Mouse (Mus musculus) midbrain, postnatal 0 days (tissue): ENCODE measurements around the gene Prr14. TPM values are rescaled to one million over a fixed set of nuclear protein-coding genes. Genes with fewer than 3 reads are reported as not detected.
A peak's percentile ranks its signal among the peaks of the same experiment; 100 is the strongest.

Experiments
- ATAC-seq: fragments of 200-750 bp; cut with Nextera tagmentation; 2 replicates; pipeline ENCODE4 v1.8.0; 2017; ENCODE audit warnings: moderate number of reproducible peaks, mild to moderate bottlenecking, moderate TSS enrichment, moderate library complexity; ENCODE audit not compliant: low FRiP score
- DNase-seq: peaks from one replicate; pipeline ENCODE4 v3.0.0-alpha.2; 2015; ENCODE audit warnings: low spot score
- H3K27ac ChIP-seq: fragments of 300-500 bp; sonication (generic); 2 replicates; pipeline ENCODE4 v1.5.1; 2014; ENCODE audit warnings: low read depth, mild to moderate bottlenecking, low read length, mixed read lengths
- H3K27me3 ChIP-seq: fragments of 300-500 bp; sonication (generic); 2 replicates; pipeline ENCODE4 v1.6.1; 2014; ENCODE audit warnings: low read length, control low read depth, mixed read lengths; ENCODE audit not compliant: insufficient read depth
- H3K36me3 ChIP-seq: fragments of 300-500 bp; sonication (generic); 2 replicates; pipeline ENCODE4 v1.6.1; 2014; ENCODE audit warnings: low read length, control low read depth, mixed read lengths; ENCODE audit not compliant: insufficient read depth
- H3K4me1 ChIP-seq: fragments of 300-500 bp; sonication (generic); 2 replicates; pipeline ENCODE4 v1.6.1; 2014; ENCODE audit warnings: mild to moderate bottlenecking, control low read depth, antibody characterized with exemption, low read length, mixed read lengths; ENCODE audit not compliant: insufficient read depth
- H3K4me2 ChIP-seq: fragments of 300-500 bp; sonication (generic); 2 replicates; pipeline ENCODE4 v1.6.1; 2014; ENCODE audit warnings: low read depth, mild to moderate bottlenecking, low read length, mixed read lengths; ENCODE audit not compliant: poor library complexity, severe bottlenecking
- H3K4me3 ChIP-seq: fragments of 300-500 bp; sonication (generic); 2 replicates; pipeline ENCODE4 v1.5.1; 2014; ENCODE audit warnings: low read depth, mild to moderate bottlenecking, low read length, moderate library complexity
- H3K9ac ChIP-seq: fragments of 300-500 bp; sonication (generic); replicated peaks from 2 replicates; pipeline ENCODE4 v1.6.1; 2014; ENCODE audit warnings: mild to moderate bottlenecking, low read length, moderate library complexity, mixed read lengths; ENCODE audit not compliant: poor library complexity, severe bottlenecking
- H3K9me3 ChIP-seq: fragments of 300-500 bp; sonication (generic); 2 replicates; pipeline ENCODE4 v1.6.1; 2016; ENCODE audit warnings: low read length, control low read depth
- CTCF ChIP-seq: IDR thresholded peaks from 2 replicates; pipeline ENCODE4 v1.5.1; 2016; ENCODE audit warnings: antibody characterized with exemption, mild to moderate bottlenecking
- WGBS: fragments of 180-500 bp; shearing (Covaris S2); extraction: QIAGEN DNeasy Blood & Tissue Kit; methylation state at CpG from one replicate; pipeline ENCODE4 v1.1.7; 2014; 5-methylcytosine and 5-hydroxymethylcytosine counted together
- polyA plus RNA-seq: library from polyadenylated mRNA; unstranded; fragments of >200 nt; fragmentation: Nextera tagmentation; extraction: Ambion mirVana; gene quantifications from 2 replicates; pipeline ENCODE4 v1.2.1, GENCODE M21; 2015
- total RNA-seq: library from RNA; depleted of rRNA; stranded (reverse); fragments of >200 nt; gene quantifications from 2 replicates; pipeline ENCODE4 v1.2.3, GENCODE M21; 2014

Prr14 gene
- total and polyA plus RNA-seq, 2 experiments from 2014 or later: 28.2 to 38.7 TPM

GRCm38 (mm10) chr7:127426354-127426753 lies 33.1 kb upstream of the Prr14 start:
- no peak overlapping the region for H3K9ac ChIP-seq
- no peak overlapping the region for H3K4me2 ChIP-seq
- 67% methylated on average over 3 of the region's 3 CpGs for WGBS
- H3K36me3 ChIP-seq: no peaks in the 10 kb centered on the region
- peaks cover under 1% of the 10 kb centered on the region; the same call in 1 of the 2 replicates for H3K4me1 ChIP-seq
- ATAC-seq (no peak), DNase-seq (no peak)
- TF ChIP-seq CTCF: no peak
- 0 out of 2 replicates have a peak, but pooled peaks cover 3% of the 10 kb centered on the region for H3K27me3 ChIP-seq
- no peaks in the 10 kb centered on the region for H3K9me3 ChIP-seq
- no peak overlapping the region for H3K27ac ChIP-seq
- H3K4me3 ChIP-seq: no peak overlapping the region

- no peak for ATAC-seq
- H3K9ac ChIP-seq: no peak overlapping the region
- H3K27me3 ChIP-seq: no peaks in the 10 kb centered on the region
- DNase-seq: no peak
- no peak overlapping the region for H3K4me3 ChIP-seq
- H3K9me3 ChIP-seq: no peaks in the 10 kb centered on the region
- no peak for TF ChIP-seq CTCF
- H3K4me1 ChIP-seq: no peaks in the 10 kb centered on the region
- no peak overlapping the region for H3K27ac ChIP-seq
- 92% methylated on average over 4 of the region's 4 CpGs for WGBS
- H3K36me3 ChIP-seq: no peaks in the 10 kb centered on the region
- no peak overlapping the region for H3K4me2 ChIP-seq
These were observed 24.2 kb upstream of the Prr14 start for GRCm38 (mm10) chr7:127435206-127435605.

GRCm38 (mm10) chr7:127437724-127438123 lies 21.7 kb upstream of the Prr14 start:
- H3K9ac ChIP-seq: no peak overlapping the region
- no peak overlapping the region for H3K27ac ChIP-seq
- ATAC-seq (no peak), DNase-seq (no peak)
- TF ChIP-seq CTCF: peak; percentile 54
- 91% methylated on average over 3 of the region's 3 CpGs for WGBS
- no peak overlapping the region for H3K4me2 ChIP-seq
- no peaks in the 10 kb centered on the region for H3K4me1 ChIP-seq
- H3K4me3 ChIP-seq: no peak overlapping the region
- no peaks in the 10 kb centered on the region for H3K27me3 ChIP-seq
- H3K9me3 ChIP-seq: no peaks in the 10 kb centered on the region
- peaks cover 7% of the 10 kb centered on the region; the same call in 1 of the 2 replicates for H3K36me3 ChIP-seq

GRCm38 (mm10) chr7:127443976-127444375 lies 15.4 kb upstream of the Prr14 start:
- no peak for ATAC-seq
- H3K4me1 ChIP-seq: no peaks in the 10 kb centered on the region
- H3K27ac ChIP-seq: no peak overlapping the region
- H3K4me2 ChIP-seq: no peak overlapping the region
- peaks cover 19% of the 10 kb centered on the region for H3K36me3 ChIP-seq
- H3K9ac ChIP-seq: no peak overlapping the region
- no peaks in the 10 kb centered on the region for H3K27me3 ChIP-seq
- 83% methylated on average over 20 of the region's 20 CpGs for WGBS
- no peak for DNase-seq
- H3K4me3 ChIP-seq: no peak overlapping the region
- TF ChIP-seq CTCF: no peak
- H3K9me3 ChIP-seq: no peaks in the 10 kb centered on the region

GRCm38 (mm10) chr7:127448521-127449300 lies 10.7 kb upstream of the Prr14 start, which contains the start of gene Zfp689:
Gene Zfp689, minus strand, starts transcription at chr7:127449158.
- Histone ChIP-seq H3K4me1 (peaks cover 7% of the 10 kb centered on the region; the same call in 1 of the 2 replicates), H3K27ac (peak within 1 kb of the TSS; percentile 95), H3K4me3 (peak within 1 kb of the TSS; percentile 95), H3K36me3 (peaks cover 11% of the 10 kb centered on the region), H3K27me3 (no peaks in the 10 kb centered on the region), H3K9ac (peak within 1 kb of the TSS; percentile 93), H3K4me2 (peak within 1 kb of the TSS; percentile 54), H3K9me3 (no peaks in the 10 kb centered on the region)
- peak; percentile 98 for DNase-seq
- WGBS: under 1% methylated on average over 49 of the region's 54 CpGs
- peak; percentile 32 for TF ChIP-seq CTCF
- ATAC-seq: peak; percentile 93

- no peak for TF ChIP-seq CTCF
- 75% methylated on average over 7 of the region's 7 CpGs for WGBS
- Histone ChIP-seq H3K4me2 (peak overlapping the region; percentile 54), H3K36me3 (peaks cover 3% of the 10 kb centered on the region; the same call in 1 of the 2 replicates), H3K27me3 (no peaks in the 10 kb centered on the region), H3K9me3 (no peaks in the 10 kb centered on the region), H3K27ac (peak overlapping the region; percentile 95; the same call in 1 of the 2 replicates), H3K9ac (peak overlapping the region; percentile 52; the same call in 1 of the 2 replicates), H3K4me1 (peaks cover 7% of the 10 kb centered on the region; the same call in 1 of the 2 replicates), H3K4me3 (peak overlapping the region; percentile 95)
- DNase-seq (no peak), ATAC-seq (no peak)
These were observed 9.4 kb upstream of the Prr14 start for GRCm38 (mm10) chr7:127449966-127450365.
